ENCODE assay signal across 15 mouse cellular contexts in genomic region chr2:135619956-135620355, GRCm38 (mm10). TPM values are rescaled to one million over a fixed set of nuclear protein-coding genes. Genes with fewer than 3 reads are reported as not detected.
DNase-seq lines count a peak whose midpoint lies in the region; TF ChIP-seq lines count a peak whose summit lies in the region.
"Had no signal": no experiment of that assay in that cellular context is flagged by ENCODE, and none has a peak within 500 bp of the region (broad histone marks: within the 10 kb centered on the region; RNA-seq: fewer than 3 reads in every experiment).

No protein-coding gene starts in this region.

- DNase-seq in layer of hippocampus, adult 11-12 months (ENCODE audit: low spot score): peak; percentile 2
- DNase-seq in layer of hippocampus, postnatal 25 days (ENCODE audit: extremely low spot score in 1 of 2, low spot score in 1 of 2): no peak
- peak; percentile 8 to 9 for DNase-seq in right cerebral cortex, adult 2 months (ENCODE audit: low spot score in 2 of 2)
- DNase-seq in right cerebral cortex, postnatal 25 days: no peak
- peak; percentile 52 for DNase-seq in brain, embryonic 18.5 days (ENCODE audit: low read depth, low spot score)
- DNase-seq in thymus, adult 2 months: no peak
- no peak for DNase-seq in ovary, postnatal 14 days (ENCODE audit: low spot score)
- DNase-seq: kidney, adult 18-20 months; kidney, postnatal 4 days; lung, postnatal 4 days had no signal

- no peaks in the 10 kb centered on the region for H3K4me1 ChIP-seq in thymus, adult 2 months (replicated peaks; ENCODE audit: control insufficient read depth, insufficient read depth, low read length)
- H3K4me1 ChIP-seq: heart, embryonic 15.5 days; limb, embryonic 12.5 days had no signal

- no peak for TF ChIP-seq CTCF in thymus, adult 2 months (IDR thresholded peaks at IDR 0.05; ENCODE audit: borderline replicate concordance, control insufficient read depth, extremely low read depth, insufficient read depth, low read length, poor library complexity)

- no peak overlapping the region for H3K27ac ChIP-seq in thymus, adult 2 months (ENCODE audit: control insufficient read depth, insufficient read depth, low read length)
- H3K27ac ChIP-seq: heart, embryonic 15.5 days; hindbrain, embryonic 13.5 days; limb, embryonic 12.5 days; midbrain, embryonic 15.5 days had no signal

- no peak overlapping the region for H3K4me3 ChIP-seq in thymus, adult 2 months (ENCODE audit: control insufficient read depth, insufficient read depth, low read length)
- H3K4me3 ChIP-seq: heart, embryonic 15.5 days; hindbrain, embryonic 13.5 days; limb, embryonic 12.5 days; midbrain, embryonic 15.5 days had no signal

- no peak for TF ChIP-seq POLR2A in thymus, adult 2 months (IDR thresholded peaks at IDR 0.05; ENCODE audit: control insufficient read depth, extremely low read depth, insufficient read depth, low read length, poor library complexity)

- H3K27me3 ChIP-seq in thymus, adult 2 months (ENCODE audit: control insufficient read depth, insufficient read depth, low read length): no peaks in the 10 kb centered on the region
- H3K27me3 ChIP-seq: CH12.LX; heart, embryonic 15.5 days; hindbrain, embryonic 13.5 days; limb, embryonic 12.5 days; midbrain, embryonic 15.5 days had no signal

- 77% methylated on average over 2 of the region's 2 CpGs for WGBS in thymus, adult 2 months

- no peaks in the 10 kb centered on the region for H3K36me3 ChIP-seq in thymus, adult 2 months (ENCODE audit: control insufficient read depth, insufficient read depth, low read length)
- H3K36me3 ChIP-seq: heart, embryonic 15.5 days; hindbrain, embryonic 13.5 days; limb, embryonic 12.5 days; midbrain, embryonic 15.5 days had no signal

RNA-seq across cellular contexts. Expression of gene Plcb4, which starts 38.9 kb away (rescaled TPM):
- total RNA-seq in layer of hippocampus, postnatal 25 days (2021): 10 to 100 TPM; 17.3 to 18.2 TPM
- 3.5 and 3.7 TPM in 2 replicates for polyA plus RNA-seq in thymus, adult 2 months (2012; rRNA removed)
- total RNA-seq: CH12.LX had no signal

Comparison
In these comparisons a context has a peak if more than half of its experiments do, and no peak if none do; other contexts are left out.
1. DNase-seq: peak in layer of hippocampus, adult 11-12 months (single experiment), right cerebral cortex, adult 2 months (2 of 2) and brain, embryonic 18.5 days (single experiment); none in layer of hippocampus, postnatal 25 days (0 of 2), right cerebral cortex, postnatal 25 days (single experiment), thymus, adult 2 months (single experiment) and ovary, postnatal 14 days (single experiment).